Mouse (Mus musculus) olfactory bulb, adult 2 months (tissue): ENCODE data around the gene Pon2. TPM values are rescaled to one million over a fixed set of nuclear protein-coding genes. Genes with fewer than 3 reads are reported as not detected.
"Not testable (repeated sequence)": the region's sequence is repeated elsewhere in the genome, so short reads cannot be mapped to it uniquely, and the experiment has no call there.

ENCODE experiments used
- H3K27ac ChIP-seq: fragments of 200-500 bp; 2 replicates; pipeline ENCODE4 v1.5.1; 2012; ENCODE audit warnings: low read depth, low read length; ENCODE audit not compliant: insufficient read depth
- H3K4me1 ChIP-seq: fragments of 200-500 bp; 2 replicates; pipeline ENCODE4 v1.6.1; 2012; ENCODE audit warnings: low read length; ENCODE audit not compliant: control insufficient read depth, insufficient read depth
- H3K4me3 ChIP-seq: fragments of 200-500 bp; 2 replicates; pipeline ENCODE4 v1.5.1; 2012; ENCODE audit warnings: mild to moderate bottlenecking, low read depth, low read length, moderate library complexity; ENCODE audit not compliant: insufficient read depth
- CTCF ChIP-seq: fragments of 200-500 bp; IDR thresholded peaks from 2 replicates; pipeline ENCODE4 v1.5.1; 2012; ENCODE audit warnings: low read depth, mild to moderate bottlenecking, low read length, moderate library complexity; ENCODE audit not compliant: insufficient read depth
- POLR2A ChIP-seq: fragments of 200-500 bp; IDR thresholded peaks from 2 replicates; pipeline ENCODE4 v1.6.1; 2012; ENCODE audit warnings: mild to moderate bottlenecking, low read depth, low read length, moderate library complexity; ENCODE audit not compliant: insufficient read depth
- WGBS: fragments of 180-500 bp; shearing (Covaris S2); methylation state at CpG from one replicate; pipeline ENCODE4 v1.1.7; 2018; 5-methylcytosine and 5-hydroxymethylcytosine counted together
- polyA plus RNA-seq: library from polyadenylated mRNA; stranded (reverse); fragments of >200 nt; gene quantifications from 2 replicates; pipeline ENCODE4 v1.2.4, GENCODE M21; 2012; ENCODE audit warnings: low replicate concordance; ENCODE audit not compliant: missing spikeins, insufficient read depth, insufficient read length

Pon2 gene
- not detected in 2 replicates for polyA plus RNA-seq

DNA sequence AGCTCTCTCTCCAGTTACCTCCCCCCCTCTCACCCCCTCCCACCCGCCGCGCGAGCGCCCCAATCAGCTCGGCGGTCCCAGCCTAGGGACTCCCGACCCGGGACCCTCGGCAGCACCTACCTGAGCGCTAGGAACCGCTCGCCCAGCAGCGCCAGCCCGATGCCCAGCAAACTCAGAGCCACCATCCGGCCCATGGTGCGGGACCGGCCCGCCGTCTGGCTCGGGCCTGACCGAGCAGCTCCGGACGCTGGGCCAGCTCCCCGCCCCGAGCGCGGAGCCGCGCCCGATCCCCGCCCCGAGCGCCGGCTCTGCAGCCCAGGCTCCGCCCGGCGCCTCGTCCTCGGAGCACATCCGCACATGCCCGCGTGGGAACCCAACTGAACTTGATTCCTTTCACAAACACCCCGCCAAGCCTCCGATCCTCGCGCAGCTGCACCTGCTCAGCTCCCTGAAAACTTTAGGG lies at the start of gene Pon2:
TSS of gene Pon2 (minus strand) at position 364 of the 463 bp plus-strand sequence.
- no peak within 1 kb of the TSS for H3K27ac ChIP-seq
- TF ChIP-seq CTCF (no peak), POLR2A (no peak)
- H3K4me1 ChIP-seq: peaks cover 5% of the 10 kb centered on the region; the same call in 1 of the 2 replicates
- H3K4me3 ChIP-seq: peak within 1 kb of the TSS; percentile 62
- WGBS: under 1% methylated on average over 47 of the region's 47 CpGs

DNA sequence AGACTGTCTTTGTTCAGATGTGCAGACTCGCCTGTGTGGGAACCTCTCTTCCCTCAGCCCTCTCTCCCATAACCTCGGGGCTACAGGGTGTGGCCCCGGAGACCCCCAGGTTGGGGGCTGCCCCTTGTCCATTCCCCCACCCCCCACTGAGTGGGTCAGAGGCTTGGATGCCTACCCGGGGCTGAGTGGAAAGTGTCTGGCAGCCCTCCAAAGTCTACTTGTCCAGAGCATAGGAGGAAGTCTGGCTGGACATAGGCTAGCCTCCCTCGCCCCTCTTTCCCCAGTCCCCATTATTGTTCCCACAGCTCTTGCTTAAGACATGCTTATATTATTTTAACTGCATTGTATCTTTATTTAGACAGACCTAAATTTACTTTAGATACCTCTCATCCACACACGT lies 46.0 kb upstream of the Pon2 start:
- H3K4me3 ChIP-seq: no peak overlapping the region
- H3K27ac ChIP-seq: no peak overlapping the region
- WGBS: 59% methylated on average over 6 of the region's 6 CpGs
- no peaks in the 10 kb centered on the region for H3K4me1 ChIP-seq
- no peak for TF ChIP-seq POLR2A

DNA sequence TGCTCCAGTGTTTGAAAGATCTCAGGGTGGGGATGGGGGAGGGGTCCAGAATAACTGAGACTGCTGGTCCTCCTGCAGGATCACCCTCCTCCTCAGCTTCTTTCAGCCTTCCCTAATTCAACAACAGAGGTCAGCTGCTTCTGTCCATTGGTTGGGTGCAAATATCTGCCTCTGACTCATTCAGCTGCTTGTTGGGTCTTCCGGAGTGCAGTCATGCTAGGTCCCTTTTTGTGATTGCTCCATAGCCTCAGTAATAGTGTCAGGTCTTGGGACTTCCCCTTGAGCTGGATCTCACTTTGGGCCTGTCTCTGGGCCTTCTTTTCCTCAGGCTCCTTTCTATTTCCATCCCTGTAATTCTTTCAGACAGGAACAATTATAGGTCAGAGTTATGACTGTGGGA lies 41.0 kb upstream of the Pon2 start:
- 100% methylated on average over 1 of the region's 1 CpGs for WGBS
- H3K4me1 ChIP-seq, H3K27ac ChIP-seq, H3K4me3 ChIP-seq: not testable (repeated sequence)

DNA sequence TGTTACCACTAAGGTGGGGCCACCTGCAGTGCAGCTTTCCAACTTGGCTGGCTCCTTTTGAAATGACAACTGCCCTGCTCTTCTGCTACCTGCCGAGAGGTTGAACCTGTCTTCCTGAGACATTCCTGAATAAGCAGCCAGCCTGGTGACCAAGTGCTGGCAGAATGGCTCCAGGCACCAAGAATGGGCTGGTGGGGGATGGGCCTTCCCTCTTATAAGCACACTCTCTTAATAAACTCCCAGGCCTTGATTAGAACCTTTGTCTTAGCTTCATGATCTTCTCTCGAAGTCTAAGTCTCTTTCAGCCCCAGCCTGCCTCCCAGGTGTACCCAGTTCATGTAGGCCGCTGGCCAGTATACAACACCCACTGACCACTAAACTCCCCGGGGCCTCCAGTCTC lies 40.5 kb upstream of the Pon2 start:
- H3K4me3 ChIP-seq: not testable (repeated sequence)
- 90% methylated on average over 4 of the region's 4 CpGs for WGBS

DNA sequence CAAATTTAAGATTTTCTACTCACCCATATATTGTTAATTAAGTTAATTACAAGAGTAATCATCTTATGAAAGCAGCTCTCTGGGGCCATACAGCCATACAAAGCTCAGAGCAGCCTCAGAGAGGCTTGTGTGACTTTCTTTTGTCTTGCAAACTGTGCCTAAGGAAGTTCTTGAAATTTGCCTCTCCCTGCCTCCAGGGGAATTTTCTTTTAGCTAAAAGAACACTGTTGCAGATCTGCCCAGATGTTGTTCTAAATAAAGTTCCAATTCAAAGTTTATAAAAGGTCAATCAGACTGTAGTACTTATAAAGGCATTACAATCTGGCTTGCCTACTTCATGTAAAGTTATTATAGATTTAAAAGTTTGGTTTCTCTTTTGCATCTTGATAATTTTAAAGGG lies 37.8 kb upstream of the Pon2 start:
- H3K4me1 ChIP-seq, H3K27ac ChIP-seq, H3K4me3 ChIP-seq: not testable (repeated sequence)

More for the DNA sequence above, 40.5 kb upstream of the Pon2 start:
- H3K27ac ChIP-seq, H3K4me1 ChIP-seq: not testable (repeated sequence)

DNA sequence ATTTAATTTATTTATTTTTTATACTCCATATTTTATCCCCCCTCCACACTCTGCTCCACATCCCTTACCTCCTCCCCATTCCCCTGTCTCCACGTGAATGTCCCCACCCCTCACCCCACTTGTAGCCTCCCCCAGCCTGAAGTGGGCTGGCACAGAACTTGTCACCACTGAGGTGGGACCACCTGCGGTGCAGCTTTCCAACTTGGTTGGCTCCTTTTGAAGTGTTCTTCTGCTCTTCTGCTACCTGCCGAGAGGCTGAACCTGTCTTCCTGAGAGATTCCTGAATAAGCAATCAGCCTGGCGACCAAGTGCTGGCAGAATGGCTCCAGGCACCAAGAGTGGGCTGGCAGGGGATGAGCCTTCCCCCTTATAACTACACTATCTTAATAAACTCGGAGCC lies 35.8 kb upstream of the Pon2 start:
- WGBS: 67% methylated on average over 5 of the region's 5 CpGs
- TF ChIP-seq POLR2A (no peak), CTCF (no peak)
- Histone ChIP-seq H3K4me3 (no peak overlapping the region), H3K27ac (no peak overlapping the region), H3K4me1 (no peaks in the 10 kb centered on the region)

DNA sequence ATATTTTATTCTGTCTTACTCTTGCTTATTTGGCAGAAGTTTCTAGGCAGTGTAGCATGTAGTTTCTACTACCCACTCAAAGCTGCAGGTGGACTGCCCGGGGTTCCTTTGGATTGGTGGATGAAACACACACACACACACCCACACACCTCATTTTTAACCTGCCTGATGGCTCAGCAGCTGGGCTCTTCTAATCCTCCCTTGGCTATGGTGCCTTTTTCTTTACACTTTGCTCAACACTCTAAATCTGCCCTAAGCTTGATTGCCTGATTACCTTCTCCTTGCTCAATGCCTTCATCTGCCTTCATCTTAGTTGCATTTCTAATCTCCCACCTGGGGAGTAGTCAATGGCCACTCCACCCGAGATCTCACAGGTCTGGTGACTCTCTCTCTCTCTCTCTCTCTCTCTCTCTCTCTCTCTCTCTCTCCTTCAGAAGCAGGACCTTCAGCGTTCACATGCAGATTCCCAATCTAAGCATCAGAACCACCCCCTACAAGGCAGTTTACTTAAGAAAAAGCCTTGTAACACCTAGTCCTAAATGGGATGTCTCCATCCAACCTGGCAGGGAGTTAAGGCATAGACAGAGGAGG lies 34.4 kb upstream of the Pon2 start:
- no peak overlapping the region for H3K27ac ChIP-seq
- no peaks in the 10 kb centered on the region for H3K4me1 ChIP-seq
- TF ChIP-seq POLR2A (no peak), CTCF (no peak)
- no peak overlapping the region for H3K4me3 ChIP-seq
- WGBS: 75% methylated on average over 3 of the region's 3 CpGs

DNA sequence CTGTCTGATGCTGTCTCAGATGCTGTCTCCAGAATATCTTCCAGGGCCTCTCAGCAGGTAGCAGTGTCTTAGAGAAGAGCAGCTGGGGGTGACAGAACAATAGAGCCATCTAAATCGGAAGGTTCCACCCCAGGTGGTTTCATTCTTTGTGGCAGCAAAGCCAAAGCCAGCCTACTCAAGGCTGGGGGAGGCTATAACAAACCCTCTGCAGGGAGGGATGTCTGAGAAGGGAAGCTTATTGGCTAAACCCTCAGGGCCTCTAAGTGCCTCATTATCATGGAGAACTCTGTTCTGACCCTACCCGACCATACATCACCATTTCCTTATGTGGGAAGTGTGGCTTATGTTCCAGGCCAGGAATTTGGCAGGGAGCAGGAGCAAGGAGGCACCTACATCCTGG lies 26.9 kb upstream of the Pon2 start:
- H3K4me1 ChIP-seq: no peaks in the 10 kb centered on the region
- TF ChIP-seq CTCF (no peak), POLR2A (no peak)
- WGBS: 63% methylated on average over 2 of the region's 2 CpGs

DNA sequence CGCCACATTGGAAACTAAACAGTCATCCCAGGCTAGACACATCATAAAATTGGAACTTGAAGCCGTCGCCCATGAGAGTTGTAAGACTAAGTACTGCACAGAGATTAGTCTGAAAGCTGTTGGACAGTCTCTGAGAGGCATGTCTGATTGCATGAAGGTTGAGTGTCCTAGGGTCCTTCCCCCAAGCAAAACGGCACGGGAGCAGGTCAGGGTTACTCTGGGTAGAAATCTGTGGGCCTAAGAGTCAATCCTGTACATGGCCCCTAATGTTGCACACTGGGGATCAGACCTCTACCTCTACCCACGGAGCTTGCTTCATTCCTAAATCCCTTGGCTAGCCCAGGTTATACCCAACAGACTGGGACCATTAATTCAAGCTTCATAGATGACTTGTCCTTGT lies 25.8 kb upstream of the Pon2 start:
- H3K27ac ChIP-seq, H3K4me3 ChIP-seq, H3K4me1 ChIP-seq: not testable (repeated sequence)
- 98% methylated on average over 6 of the region's 6 CpGs for WGBS

More for the DNA sequence above, 26.9 kb upstream of the Pon2 start:
- Histone ChIP-seq H3K4me3 (no peak overlapping the region), H3K27ac (no peak overlapping the region)

DNA sequence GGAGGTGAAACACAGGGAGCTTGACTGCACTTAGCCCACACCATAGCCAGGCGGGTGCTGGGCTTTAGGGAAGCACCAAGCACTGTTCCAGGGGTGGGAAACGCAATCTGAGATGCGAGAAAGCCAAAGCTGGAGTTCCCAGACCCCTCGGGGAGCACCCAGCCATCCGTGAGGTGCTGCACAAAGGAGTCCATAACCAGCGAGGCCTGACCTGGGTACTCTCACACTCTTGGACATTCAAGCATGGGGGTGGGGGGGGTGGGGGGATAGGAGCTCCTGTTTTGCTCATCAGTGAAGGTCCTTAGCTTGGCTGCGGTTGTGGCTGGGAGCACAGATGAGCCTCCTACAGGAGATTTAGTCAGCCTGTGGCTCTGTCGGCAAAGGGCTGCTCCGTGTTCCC lies 18.4 kb upstream of the Pon2 start:
- H3K27ac ChIP-seq: no peak overlapping the region
- no peaks in the 10 kb centered on the region for H3K4me1 ChIP-seq
- 92% methylated on average over 9 of the region's 9 CpGs for WGBS
- no peak for TF ChIP-seq CTCF
- H3K4me3 ChIP-seq: no peak overlapping the region
